Mouse (Mus musculus) stomach, postnatal 0 days (tissue): Measurements from ENCODE around the gene Masp1.

ENCODE experiments used
- CTCF ChIP-seq: IDR thresholded peaks from 2 replicates; pipeline ENCODE4 v1.5.1; 2016; ENCODE audit warnings: antibody characterized with exemption, low read depth, mild to moderate bottlenecking, moderate library complexity
- EP300 ChIP-seq: optimal IDR thresholded peaks from 2 replicates; pipeline ENCODE3; 2016; ENCODE audit warnings: antibody characterized with exemption

GRCm38 (mm10) chr16:23533707-23534106 lies 13.1 kb upstream of the Masp1 start:
- no peak for TF ChIP-seq EP300
- no peak for TF ChIP-seq CTCF
